Mouse (Mus musculus): ENCODE data around the gene 9430097D07Rik.

DNA sequence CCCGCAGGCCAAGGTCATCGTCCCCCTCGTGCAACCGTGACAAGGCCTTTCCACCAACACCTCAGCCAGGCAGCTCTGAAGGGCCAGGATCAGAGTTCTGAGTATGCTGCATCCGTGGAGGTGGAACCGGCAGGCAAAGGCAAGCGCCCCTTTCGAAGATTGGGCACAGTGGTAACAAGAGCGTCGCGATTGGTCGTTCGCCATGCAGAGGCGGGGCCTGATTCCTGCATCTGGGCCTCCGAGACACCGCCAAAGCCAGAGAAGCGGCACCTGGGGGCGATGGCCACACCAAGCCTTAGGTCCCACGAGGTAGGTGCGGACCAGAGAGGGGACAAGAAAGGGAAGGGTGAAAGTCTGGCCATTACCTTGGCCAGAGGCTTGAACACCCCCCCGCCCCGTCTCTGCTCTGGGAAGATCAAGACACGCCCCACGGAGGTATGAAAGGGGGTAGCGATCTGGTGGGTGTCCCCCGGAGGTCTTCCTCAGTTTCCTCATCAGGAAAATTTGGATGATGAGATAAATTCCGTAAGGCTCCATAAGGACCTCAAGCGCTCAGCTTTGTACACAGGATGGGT is at the start of gene 9430097D07Rik:
- TF ChIP-seq ZNF384 (IDR thresholded peaks at IDR 0.05; ENCODE audit: low read depth, low read length) = no peak
- no peak for TF ChIP-seq MAFK (IDR thresholded peaks at IDR 0.05; ENCODE audit: insufficient read depth, low read depth, low read length)
- TF ChIP-seq ZC3H11A (IDR thresholded peaks at IDR 0.05; ENCODE audit: borderline replicate concordance, low read depth, low read length) = no peak
